ENCODE assay signal across 18 mouse cellular contexts in the genomic region with DNA sequence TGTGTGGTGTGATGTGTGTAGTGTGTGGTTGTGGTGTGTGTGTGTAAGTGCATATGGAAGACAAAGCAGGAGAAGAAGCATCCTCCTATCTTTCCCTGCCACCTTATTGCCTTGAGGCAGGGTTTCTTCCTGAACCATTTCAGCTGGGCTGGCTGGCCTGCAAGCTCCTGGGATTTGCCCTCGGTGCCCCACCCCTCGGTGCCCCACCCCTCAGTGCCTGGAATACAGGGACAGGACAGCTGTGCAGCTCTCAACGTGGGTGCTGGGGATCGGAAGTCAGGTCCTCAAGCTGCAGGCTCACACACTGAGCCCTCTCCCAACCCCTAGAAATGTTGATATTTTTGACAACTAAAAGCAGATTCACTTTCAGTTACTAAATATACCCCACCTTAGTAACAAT. TPM values are rescaled to one million over a fixed set of nuclear protein-coding genes. Genes with fewer than 3 reads are reported as not detected.
"Had no signal": no experiment of that assay in that cellular context is flagged by ENCODE, and none has a peak within 500 bp of the region (broad histone marks: within the 10 kb centered on the region; RNA-seq: fewer than 3 reads in every experiment).

No protein-coding gene starts in this region.

- H3K36me3 ChIP-seq: liver, embryonic 13.5 days had no signal

- H3K27ac ChIP-seq: kidney, postnatal 0 days; limb, embryonic 15.5 days; liver, embryonic 13.5 days; midbrain, embryonic 10.5 days had no signal

- ATAC-seq: midbrain, embryonic 16.5 days had no signal

- H3K4me2 ChIP-seq: limb, embryonic 15.5 days; liver, embryonic 13.5 days had no signal

- H3K4me1 ChIP-seq: liver, embryonic 13.5 days had no signal

- H3K27me3 ChIP-seq: limb, embryonic 15.5 days; liver, embryonic 13.5 days had no signal

- H3K4me3 ChIP-seq: limb, embryonic 15.5 days; liver, embryonic 13.5 days; midbrain, embryonic 10.5 days had no signal

- H3K9ac ChIP-seq: limb, embryonic 15.5 days; liver, embryonic 13.5 days had no signal

- DNase-seq: kidney, adult 11 months; kidney, adult 9 months; kidney, postnatal 4 days; left cerebral cortex, postnatal 4 days; liver, embryonic 13.5 days; lung, adult 18-20 months; right cerebral cortex, postnatal 4 days; spleen, adult 18-20 months; thymus, adult 2 months; thymus, postnatal 25 days had no signal

- H3K9me3 ChIP-seq: limb, embryonic 15.5 days; liver, embryonic 13.5 days; midbrain, embryonic 10.5 days had no signal

RNA-seq across cellular contexts. Expression of a gene that starts 4.3 kb away (rescaled TPM):
- polyA plus RNA-seq: kidney, postnatal 0 days; limb, embryonic 15.5 days; liver, embryonic 13.5 days; lung, embryonic 16.5 days; midbrain, embryonic 10.5 days; midbrain, embryonic 16.5 days; neural tube, embryonic 11.5 days; stomach, embryonic 14.5 days; thymus, adult 2 months; urinary bladder, adult 2 months had no signal
